Mouse (Mus musculus) cerebellum, adult 11 months (tissue): ENCODE results near the gene Ddah2.
"Not testable (repeated sequence)": the region's sequence is repeated elsewhere in the genome, so short reads cannot be mapped to it uniquely, and the experiment has no call there.

ENCODE experiments used
- DNase-seq: peaks from one replicate; pipeline ENCODE4 v3.0.0; 2022

The Ddah2 gene

DNA sequence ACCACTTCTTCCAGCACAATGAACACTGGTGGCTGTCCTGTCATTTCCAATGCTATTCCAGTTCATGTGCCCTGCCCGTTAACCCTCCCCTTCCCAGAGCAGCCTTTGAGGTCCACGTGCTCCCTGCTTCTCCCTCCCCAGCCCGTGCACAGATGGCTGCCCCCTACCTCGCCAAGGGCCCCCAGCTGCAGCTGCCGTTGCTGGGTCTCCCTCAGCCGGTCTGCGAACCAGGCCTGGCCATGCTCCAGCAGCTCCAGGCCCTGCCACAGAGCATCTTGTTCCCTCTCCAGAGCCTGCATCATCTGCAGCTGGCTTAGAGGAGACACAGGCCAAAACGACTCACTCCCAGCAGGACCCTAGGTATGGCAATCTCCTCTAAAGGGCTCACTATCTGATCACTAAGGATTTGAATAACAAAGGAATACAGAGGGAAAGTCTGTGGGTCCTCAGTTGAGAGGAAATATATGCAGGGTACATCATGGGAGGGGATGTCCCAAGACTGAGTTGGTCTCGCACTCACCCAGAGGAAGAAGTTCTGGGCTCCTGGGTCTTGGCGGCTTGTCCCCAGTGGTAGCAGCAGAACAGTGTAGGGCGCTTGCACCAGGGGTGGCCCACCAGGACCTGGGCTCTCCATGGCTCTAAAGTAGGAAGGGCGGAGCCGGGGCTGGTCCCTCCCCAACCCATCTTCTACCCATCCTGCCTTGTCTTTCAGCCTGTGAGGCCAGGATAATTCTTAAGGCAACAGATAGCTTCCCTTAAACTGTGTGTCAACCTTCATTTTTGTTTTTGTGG lies 31.4 kb upstream of the Ddah2 start, which contains the start of gene Sapcd1:
Sapcd1 (minus strand) TSS at position 740 of the 792 bp plus-strand sequence.
- DNase-seq: no peak

DNA sequence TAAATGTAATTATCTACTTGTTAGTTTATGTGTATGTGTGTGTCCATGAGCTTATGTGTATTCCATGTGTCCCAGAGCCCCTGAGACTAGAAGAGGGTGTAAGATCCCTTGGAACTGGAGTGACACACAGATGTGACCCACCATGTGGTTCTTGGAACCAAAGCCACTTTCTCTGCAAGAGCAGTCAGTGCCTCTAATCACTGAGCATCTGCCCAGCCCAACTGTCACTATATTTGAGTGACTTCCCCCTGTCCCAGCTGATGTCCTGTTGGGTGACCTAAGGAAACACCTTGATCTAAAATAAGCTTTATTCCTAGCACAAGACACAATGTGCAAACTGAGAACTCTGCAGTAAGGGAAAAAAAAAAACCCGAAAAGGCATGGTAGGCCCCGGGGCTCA lies 30.5 kb upstream of the Ddah2 start:
- no peak for DNase-seq

GRCm38 (mm10) chr17:35029691-35030532 lies 28.9 kb upstream of the Ddah2 start:
- no peak for DNase-seq

- DNase-seq: no peak
Observed at GRCm38 (mm10) chr17:35031272-35031671, 27.6 kb upstream of the Ddah2 start.

GRCm38 (mm10) chr17:35031880-35032279 lies 27.0 kb upstream of the Ddah2 start:
- DNase-seq: no peak

DNA sequence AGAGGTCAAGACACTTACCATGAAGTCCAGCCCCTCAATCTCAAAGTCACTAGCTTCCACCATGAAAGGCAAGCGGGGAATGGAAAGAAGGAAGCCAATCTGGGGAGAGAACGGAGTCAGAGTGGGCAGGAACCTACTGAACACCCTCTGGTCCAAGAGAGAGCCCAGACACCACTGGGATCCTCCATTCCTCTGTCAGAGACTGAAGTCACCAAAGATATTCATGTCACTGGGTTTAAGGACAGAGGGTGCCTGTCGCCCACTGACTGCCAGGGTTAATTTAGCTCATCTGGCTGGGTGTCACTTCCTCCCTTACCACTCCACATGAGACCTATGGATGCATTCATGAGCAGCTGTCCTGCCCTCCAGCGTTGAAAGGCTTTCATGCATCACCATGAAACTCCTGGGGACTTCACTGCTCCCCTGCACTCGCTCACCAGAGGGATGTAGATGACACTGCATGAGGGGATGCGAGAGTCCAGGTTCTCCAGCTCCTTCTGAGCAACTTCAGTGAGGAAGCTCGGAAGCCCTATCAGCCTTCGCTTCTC lies 26.4 kb upstream of the Ddah2 start:
- DNase-seq: no peak

DNA sequence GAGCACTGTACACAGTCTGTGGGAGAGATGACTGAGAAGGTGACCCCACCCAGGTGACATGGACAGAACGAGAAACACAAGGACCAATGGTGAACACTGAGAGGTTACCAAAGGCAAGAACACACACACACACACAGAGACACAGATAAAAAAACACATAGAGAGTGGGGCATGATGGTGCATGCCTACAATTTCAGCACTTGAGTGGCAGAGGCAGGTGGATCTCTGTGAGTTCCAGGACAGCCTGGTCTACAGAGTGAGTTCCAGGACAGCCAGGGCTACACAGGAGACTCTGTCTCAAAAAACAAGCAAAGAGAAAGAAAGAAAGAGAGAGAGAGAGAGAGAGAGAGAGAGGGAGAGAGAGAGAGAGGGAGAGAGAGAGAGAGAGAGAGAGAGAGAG lies 25.1 kb upstream of the Ddah2 start:
- DNase-seq: not testable (repeated sequence)

DNA sequence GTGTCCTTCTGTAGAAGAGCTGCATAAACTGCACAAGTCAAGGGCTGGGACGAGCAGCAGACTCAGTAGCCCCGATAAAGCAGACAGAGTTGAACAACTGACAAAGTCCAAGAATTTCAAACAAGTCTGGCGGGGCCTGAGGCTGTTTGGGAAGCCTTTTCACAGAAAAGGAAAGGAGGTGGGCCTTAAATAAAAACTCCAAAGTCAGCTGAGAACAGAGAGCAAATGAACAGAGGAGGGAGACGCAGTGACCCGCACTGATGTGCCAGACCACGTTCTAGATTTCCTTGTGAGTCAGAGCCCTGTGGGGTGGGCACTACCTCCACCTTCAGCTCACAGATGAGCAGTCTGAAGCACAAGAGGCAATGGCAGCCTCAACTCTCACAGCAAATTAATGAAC lies 23.9 kb upstream of the Ddah2 start:
- no peak for DNase-seq

GRCm38 (mm10) chr17:35039121-35039873 lies 19.5 kb upstream of the Ddah2 start:
- DNase-seq: no peak

GRCm38 (mm10) chr17:35043794-35044193 lies 15.0 kb upstream of the Ddah2 start:
- DNase-seq: no peak

DNA sequence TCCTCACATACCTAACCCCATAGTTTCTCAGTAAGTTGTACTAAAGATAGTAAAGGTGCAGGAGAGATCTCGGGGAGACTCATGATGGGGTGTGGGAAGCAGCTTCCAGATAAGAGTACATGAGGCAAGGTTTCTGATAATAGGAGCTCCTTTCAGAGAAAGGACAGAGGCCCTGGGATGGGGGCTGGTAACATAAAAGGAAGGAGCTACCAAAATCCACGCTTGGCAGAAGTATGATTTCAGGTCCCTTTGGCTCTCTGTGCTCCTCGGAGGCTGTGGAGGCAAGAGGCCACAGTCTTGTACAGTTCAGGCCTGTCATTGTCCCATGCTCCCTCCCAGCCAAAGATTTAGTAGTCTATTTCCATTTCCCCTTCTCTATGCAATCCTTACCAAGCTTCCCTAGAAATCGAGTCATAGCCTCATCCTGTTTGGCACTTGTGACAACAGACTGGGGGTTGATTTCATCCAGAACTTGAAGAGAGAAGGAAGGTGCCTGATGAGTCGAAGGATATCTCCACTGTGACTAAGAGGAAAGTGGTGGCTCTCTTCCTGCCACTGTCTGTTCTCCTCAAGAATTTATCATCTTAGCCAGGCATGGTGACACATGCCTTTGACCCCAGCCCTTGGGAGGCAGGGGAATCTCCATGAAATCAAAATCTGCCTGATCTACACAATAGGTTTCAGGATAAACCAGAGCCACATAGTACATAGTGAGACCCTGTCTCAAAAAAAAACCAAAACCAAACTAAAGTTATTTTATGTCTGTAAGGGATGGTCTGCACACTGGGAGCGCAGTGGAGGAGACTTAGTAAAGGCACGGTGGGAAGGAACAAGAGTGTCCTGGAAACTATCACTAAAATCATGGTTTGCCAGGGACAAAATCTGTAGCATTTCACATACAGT lies 13.7 kb upstream of the Ddah2 start:
- DNase-seq: no peak

- DNase-seq: peak; percentile 40
Observed at GRCm38 (mm10) chr17:35045807-35046680, 12.8 kb upstream of the Ddah2 start.

- DNase-seq: peak; percentile 94
Observed at GRCm38 (mm10) chr17:35046681-35047455, 12.0 kb upstream of the Ddah2 start, which contains the start of gene Msh5. Gene Msh5, minus strand, starts transcription at chr17:35046745.

- no peak for DNase-seq
Observed at GRCm38 (mm10) chr17:35047688-35048087, 11.1 kb upstream of the Ddah2 start.

DNA sequence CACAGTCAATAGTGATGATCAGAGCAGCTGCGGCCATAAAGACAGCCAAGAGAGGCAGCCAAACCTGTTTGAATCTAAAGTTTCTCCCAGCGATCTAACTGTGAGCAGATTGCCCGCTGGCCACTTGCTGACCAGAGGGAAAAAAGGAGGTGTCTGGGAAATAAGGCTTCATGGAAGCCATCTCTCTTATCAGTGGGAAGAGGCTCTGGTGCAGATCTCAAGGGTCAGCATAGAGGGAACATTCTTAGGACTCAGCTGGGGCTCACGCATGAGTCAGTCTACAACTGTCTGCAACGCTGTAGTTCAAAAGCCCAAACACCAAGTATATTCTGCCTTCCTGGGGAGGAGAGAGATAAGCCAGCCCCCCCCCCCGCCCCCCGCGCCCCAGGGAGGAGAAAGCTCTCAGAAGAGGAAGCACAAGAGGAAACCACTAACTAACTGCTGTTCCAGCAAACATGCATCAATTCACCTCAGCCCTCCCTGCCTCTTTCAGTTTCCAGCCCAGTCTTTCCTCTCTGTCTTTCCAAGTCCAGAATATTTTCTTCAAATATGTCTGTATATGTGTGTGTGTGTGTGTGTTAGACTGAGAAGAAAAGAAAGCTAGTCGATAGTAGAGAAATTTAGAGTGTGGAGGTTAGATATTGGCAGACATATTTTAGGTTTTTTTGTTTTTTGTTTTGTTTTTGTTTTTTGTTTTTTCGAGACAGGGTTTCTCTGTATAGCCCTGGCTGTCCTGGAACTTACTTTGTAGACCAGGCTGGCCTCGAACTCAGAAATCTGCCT lies 10.5 kb upstream of the Ddah2 start:
- no peak for DNase-seq

DNA sequence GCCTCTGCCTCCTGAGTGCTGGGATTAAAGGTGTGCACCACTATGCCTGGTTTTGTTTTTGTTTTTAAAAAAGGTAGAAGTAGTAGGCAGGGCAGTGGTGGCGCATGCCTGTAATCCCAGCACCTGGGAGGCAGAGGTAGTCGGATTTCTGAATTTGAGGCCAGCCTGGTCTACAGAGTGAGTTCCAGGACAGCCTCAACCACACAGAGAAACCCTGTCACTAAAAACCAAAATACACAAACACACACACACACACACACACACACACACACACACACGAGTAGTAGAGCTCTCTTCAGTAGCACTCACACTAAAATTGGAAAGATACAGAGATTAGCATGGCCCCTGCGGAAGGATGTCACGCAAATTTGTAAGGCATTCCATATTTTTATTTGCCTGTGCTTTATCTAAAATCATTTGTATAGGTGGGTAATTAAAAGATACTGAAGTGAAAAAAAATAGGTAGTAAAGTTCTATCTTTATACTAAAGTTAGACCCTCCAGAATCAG lies 9.8 kb upstream of the Ddah2 start:
- DNase-seq: no peak

- DNase-seq: no peak
Observed at GRCm38 (mm10) chr17:35049561-35050016, 9.2 kb upstream of the Ddah2 start, which contains the start of gene Clic1. Gene Clic1, plus strand, starts transcription at chr17:35049966.

DNA sequence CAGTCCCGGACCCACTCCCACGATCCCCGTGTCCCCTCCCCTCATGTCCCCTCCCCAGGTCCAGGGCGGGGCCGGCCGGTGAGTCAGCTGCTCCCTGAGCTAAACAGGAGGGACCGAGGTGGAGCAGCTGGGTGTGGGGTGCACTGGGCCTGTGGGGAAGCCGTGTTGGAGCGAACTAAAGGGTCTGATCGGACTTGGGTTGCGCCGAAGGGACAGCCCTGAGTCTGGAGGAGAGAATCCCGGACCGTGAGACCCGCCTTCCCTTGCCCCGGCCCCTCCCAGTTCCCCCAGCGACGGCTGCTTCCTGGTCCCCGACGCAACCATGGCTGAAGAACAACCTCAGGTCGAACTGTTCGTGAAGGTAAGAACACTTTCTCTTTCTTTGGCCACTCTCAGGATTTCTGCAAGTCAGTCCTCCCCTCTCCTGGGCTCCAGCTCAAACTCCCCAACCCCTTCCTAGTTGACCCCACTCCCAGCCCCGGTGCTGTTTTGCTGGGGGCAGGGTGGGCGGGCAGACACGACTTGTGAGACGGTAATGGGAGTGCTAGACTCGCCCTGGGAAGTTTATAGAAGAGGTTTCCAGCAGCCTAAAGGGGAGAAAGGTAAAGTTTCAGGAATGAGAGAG lies 8.6 kb upstream of the Ddah2 start:
- DNase-seq: no peak
